Mouse (Mus musculus) bone marrow macrophage, adult 2 months (primary cell): ENCODE results near the gene Acot6. TPM values are rescaled to one million over a fixed set of nuclear protein-coding genes. Genes with fewer than 3 reads are reported as not detected.

Experiments used
- H3K27ac ChIP-seq: 2 replicates; pipeline ENCODE4 v1.5.1; 2012; ENCODE audit warnings: low read depth, low read length; ENCODE audit not compliant: insufficient read depth
- H3K4me1 ChIP-seq: 2 replicates; pipeline ENCODE4 v1.6.1; 2012; ENCODE audit warnings: low read length; ENCODE audit not compliant: control insufficient read depth, insufficient read depth
- H3K4me3 ChIP-seq: 2 replicates; pipeline ENCODE4 v1.5.1; 2012; ENCODE audit warnings: mild to moderate bottlenecking, low read length, moderate library complexity; ENCODE audit not compliant: insufficient read depth
- CTCF ChIP-seq: IDR thresholded peaks from 2 replicates; pipeline ENCODE4 v1.5.1; 2012; ENCODE audit warnings: low read depth, mild to moderate bottlenecking, low read length, moderate library complexity
- POLR2A ChIP-seq: IDR thresholded peaks from 2 replicates; pipeline ENCODE4 v1.6.1; 2012; ENCODE audit warnings: mild to moderate bottlenecking, low read depth, low read length, borderline replicate concordance
- polyA plus RNA-seq: library from polyadenylated mRNA; stranded (reverse); fragments of >200 nt; gene quantifications from 2 replicates; pipeline ENCODE4 v1.2.4, GENCODE M21; 2012; ENCODE audit not compliant: missing spikeins, insufficient read depth, insufficient read length

The Acot6 gene
- polyA plus RNA-seq, 1 experiment, result 0.47 TPM

- Histone ChIP-seq H3K27ac (no peak overlapping the region), H3K4me3 (no peak overlapping the region), H3K4me1 (peaks cover 7% of the 10 kb centered on the region)
- no peak for TF ChIP-seq POLR2A
- TF ChIP-seq CTCF, result no peak
Measured at GRCm38 (mm10) chr12:84126899-84127298, 26.4 kb downstream of the Acot6 start.

GRCm38 (mm10) chr12:84128576-84128975 is 28.1 kb downstream of the Acot6 start:
- Histone ChIP-seq H3K27ac (no peak overlapping the region), H3K4me3 (no peak overlapping the region), H3K4me1 (peaks cover 7% of the 10 kb centered on the region)
- TF ChIP-seq CTCF (no peak), POLR2A (no peak)

- Histone ChIP-seq H3K4me3 (no peak overlapping the region), H3K4me1 (peaks cover 7% of the 10 kb centered on the region), H3K27ac (no peak overlapping the region)
- TF ChIP-seq CTCF, result no peak
- no peak for TF ChIP-seq POLR2A
Measured at GRCm38 (mm10) chr12:84129931-84130330, 29.5 kb downstream of the Acot6 start.

- Histone ChIP-seq H3K27ac (no peak overlapping the region), H3K4me1 (peaks cover 7% of the 10 kb centered on the region), H3K4me3 (no peak overlapping the region)
- TF ChIP-seq CTCF, result no peak
- no peak for TF ChIP-seq POLR2A
Measured at GRCm38 (mm10) chr12:84132265-84132664, 31.8 kb downstream of the Acot6 start.

- TF ChIP-seq POLR2A (no peak), CTCF (no peak)
- Histone ChIP-seq H3K4me1 (no peaks in the 10 kb centered on the region), H3K27ac (no peak overlapping the region), H3K4me3 (no peak overlapping the region)
Measured at GRCm38 (mm10) chr12:84137131-84137530, 36.7 kb downstream of the Acot6 start.

- TF ChIP-seq CTCF (no peak), POLR2A (no peak)
- Histone ChIP-seq H3K27ac (no peak overlapping the region), H3K4me1 (no peaks in the 10 kb centered on the region), H3K4me3 (no peak overlapping the region)
Measured at GRCm38 (mm10) chr12:84140135-84140534, 39.7 kb downstream of the Acot6 start.

- Histone ChIP-seq H3K27ac (no peak overlapping the region), H3K4me3 (no peak overlapping the region), H3K4me1 (no peaks in the 10 kb centered on the region)
- TF ChIP-seq CTCF (no peak), POLR2A (no peak)
Measured at GRCm38 (mm10) chr12:84141271-84141670, 40.8 kb downstream of the Acot6 start.

GRCm38 (mm10) chr12:84142281-84143050 is 42.0 kb downstream of the Acot6 start:
- no peak overlapping the region for H3K4me3 ChIP-seq
- no peak for TF ChIP-seq POLR2A
- TF ChIP-seq CTCF, result no peak
- no peaks in the 10 kb centered on the region for H3K4me1 ChIP-seq
- no peak overlapping the region for H3K27ac ChIP-seq

GRCm38 (mm10) chr12:84147954-84148621 is 47.6 kb downstream of the Acot6 start, which contains the start of gene Pnma1:
Gene Pnma1, minus strand, starts transcription at chr12:84148489.
- Histone ChIP-seq H3K4me3 (no peak within 1 kb of the TSS), H3K27ac (no peak within 1 kb of the TSS), H3K4me1 (no peaks in the 10 kb centered on the region)
- TF ChIP-seq CTCF, result no peak
- TF ChIP-seq POLR2A, result no peak

GRCm38 (mm10) chr12:84148622-84149012 is 48.2 kb downstream of the Acot6 start:
- TF ChIP-seq CTCF, result no peak
- no peak for TF ChIP-seq POLR2A
- H3K4me3 ChIP-seq, result no peak overlapping the region

More at GRCm38 (mm10) chr12:84148622-84149012, 48.2 kb downstream of the Acot6 start:
- Histone ChIP-seq H3K27ac (no peak overlapping the region), H3K4me1 (no peaks in the 10 kb centered on the region)
